Mouse (Mus musculus): ENCODE results near the gene Wdr31.

Wdr31 gene

DNA sequence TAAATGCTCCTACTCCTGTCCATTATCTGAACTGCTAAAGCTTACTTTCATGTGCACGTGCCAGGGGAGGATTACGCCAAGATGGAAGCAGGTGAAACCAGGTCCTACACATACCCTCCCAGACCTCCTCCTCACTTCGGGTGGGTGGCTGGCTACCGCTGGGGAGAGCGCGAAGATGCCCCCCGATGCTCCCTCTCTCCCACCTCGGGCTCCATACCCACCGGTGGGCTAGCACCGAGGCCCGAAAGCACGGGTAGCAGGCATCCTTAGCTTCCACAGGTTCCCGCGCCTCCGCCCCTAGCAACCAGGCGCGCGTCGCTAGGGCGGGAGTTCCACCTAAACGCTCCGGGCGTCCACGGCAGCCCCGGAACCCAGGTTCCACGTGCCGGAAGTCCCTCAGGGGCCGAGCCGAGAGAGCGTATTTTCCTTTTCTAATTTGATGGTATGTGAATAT, at the start of gene Wdr31:
Gene Wdr31 (minus strand): TSS at position 299 of the 454 bp plus-strand sequence.
- DNase-seq (ENCODE audit: low spot score), result peak; percentile 84

DNA sequence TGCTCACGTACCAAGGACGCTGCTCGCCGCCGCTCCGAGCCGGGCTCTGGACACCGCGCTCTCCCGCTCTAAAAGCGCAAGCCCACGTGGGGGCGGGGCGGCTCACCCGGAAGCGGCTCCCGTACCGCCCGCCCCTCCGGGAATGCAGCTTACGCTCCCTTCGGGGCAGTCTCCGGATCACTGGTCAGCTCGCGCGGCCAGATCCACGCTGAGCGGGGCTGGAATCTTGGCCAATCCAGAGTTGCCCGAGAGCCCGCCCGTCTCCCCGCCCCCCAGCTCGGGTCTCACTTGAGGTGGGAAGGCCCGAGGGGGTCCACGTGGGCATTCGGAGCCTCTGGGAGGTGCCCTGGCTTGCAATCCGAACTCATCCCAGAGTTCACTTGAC, 49.1 kb upstream of the Wdr31 start, which contains the start of gene Alad:
Gene Alad (minus strand): TSS at position 70 of the 385 bp plus-strand sequence.
- peak; percentile 90 for DNase-seq (ENCODE audit: low spot score)

DNA sequence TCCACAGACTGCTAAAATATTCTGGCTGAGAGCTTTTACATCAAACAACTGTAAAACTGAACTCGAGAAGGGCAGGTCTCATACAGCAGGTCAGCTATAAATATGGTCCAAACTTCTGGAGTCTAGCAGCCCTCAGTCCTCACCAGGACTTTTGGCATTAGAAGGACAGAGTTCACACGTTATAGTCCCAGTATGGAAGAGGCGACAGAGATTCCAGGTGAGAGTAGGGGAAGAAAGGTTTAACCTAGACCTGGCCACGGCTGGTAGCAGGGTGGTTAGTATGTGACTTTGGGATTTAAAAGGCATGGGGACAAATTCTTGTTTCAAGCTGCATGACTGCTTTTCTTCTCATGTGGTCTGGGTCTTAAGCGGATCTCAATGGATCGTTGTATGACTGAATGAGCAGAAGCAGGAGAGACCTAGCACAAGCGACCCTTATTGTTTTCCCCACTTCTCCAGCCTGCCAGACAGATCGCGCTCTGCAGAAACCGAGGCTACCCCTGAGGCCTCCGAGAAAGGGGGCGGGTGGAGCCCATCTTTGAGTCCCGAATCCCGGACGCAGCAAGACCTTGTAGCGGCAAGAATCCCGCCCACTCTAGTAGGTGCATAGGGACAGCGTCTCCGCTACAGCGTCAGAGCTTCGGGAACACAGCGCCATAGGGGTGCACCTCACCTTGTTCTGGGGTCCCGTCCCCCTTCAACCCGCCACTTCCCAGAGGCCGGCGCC, 48.6 kb upstream of the Wdr31 start:
- no peak for DNase-seq (ENCODE audit: low spot score)

DNA sequence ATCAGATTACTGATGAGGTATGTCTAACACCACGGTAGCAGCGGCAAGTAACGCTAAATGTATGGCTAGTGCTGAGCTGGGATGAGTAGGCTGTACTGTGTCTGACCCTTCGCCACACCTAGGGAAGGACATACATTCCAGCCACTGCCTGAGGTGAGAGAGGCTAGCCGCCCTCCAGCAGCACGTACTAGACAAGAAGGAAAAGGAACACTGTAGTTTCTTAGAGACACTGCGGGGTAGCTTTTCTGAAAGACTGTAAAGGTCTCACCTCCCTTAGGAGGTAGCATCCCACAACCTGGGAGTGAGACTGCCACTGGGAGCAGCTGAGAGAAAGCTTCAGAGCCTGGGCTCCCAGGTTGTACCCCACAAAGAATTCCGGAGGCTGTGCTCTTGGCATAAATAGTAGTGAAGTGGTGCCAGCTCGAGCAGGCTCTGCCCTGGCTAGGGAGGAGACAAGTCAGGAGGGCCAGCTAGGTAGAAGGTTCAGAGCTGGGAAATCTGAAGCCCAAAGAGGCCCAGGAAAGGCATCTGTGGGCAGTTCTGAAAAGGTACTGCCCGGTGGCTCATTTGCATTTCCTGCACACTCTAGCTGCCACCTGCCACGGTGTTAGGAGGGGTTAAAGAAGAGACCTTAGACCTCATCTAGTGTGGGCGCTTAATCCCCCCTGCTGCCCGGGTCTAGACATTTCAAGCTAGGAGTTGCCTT, 47.9 kb upstream of the Wdr31 start:
- no peak for DNase-seq (ENCODE audit: low spot score)

DNA sequence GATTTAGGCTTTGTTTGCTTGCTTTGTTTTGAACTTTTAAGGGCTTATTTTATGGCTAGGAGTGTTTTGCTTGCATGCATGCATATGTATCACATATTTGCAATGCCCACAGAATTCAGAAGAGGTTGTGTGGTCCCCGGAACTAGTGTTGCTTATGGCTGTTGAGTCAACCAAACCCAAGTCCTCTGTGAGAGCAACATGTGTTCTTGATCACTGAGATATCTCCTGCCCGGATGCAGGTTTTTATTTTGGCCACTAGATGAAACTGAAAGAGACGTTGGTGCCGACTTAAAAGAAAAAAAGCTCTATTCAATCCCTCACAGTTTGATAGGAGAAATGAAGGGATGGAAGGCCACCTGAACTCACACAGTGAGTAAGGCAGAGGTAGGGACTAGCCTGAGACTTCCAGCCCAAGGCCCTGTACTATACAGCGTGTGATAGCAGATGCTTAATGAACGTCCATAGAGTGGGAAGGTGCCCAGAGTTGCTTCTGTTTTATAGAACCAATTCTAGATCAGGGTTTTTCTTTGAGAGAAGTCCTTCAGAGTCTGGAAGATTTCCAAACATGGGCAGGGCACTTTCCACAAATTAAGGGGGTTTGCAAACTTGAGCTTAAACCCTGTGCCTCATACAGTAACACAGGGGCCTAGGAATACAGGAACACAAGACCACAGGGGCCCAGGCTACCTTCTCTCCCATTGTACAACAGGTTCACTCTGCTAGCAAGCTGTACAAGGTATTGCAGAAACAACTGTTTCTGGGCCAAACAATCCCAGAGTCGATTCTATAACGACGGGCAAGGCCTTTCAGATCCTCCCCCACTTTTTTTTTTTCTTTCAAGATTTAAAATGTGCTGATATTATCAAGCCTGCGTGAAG, 47.1 kb upstream of the Wdr31 start:
- DNase-seq (ENCODE audit: low spot score), result no peak

DNA sequence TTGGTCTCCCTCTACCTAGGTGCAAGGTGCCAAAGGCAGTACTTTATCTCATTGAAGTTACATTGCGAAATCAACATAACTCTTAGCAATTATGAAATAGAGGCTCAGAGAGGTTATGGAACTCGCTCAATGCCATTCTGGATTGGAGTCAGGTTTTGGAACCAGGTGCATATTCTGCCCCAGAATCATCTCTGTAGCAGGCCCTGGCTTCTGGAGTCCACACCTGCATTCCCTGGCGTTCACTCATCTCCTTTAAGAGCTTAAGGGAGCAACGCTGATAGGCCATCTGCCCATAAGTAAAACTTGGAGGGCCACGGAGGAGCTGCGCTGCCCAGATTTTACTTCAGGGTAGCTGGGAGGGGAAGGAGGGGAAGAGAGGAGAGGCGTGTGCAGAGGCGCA, 46.4 kb upstream of the Wdr31 start:
- DNase-seq (ENCODE audit: low spot score), result no peak

DNA sequence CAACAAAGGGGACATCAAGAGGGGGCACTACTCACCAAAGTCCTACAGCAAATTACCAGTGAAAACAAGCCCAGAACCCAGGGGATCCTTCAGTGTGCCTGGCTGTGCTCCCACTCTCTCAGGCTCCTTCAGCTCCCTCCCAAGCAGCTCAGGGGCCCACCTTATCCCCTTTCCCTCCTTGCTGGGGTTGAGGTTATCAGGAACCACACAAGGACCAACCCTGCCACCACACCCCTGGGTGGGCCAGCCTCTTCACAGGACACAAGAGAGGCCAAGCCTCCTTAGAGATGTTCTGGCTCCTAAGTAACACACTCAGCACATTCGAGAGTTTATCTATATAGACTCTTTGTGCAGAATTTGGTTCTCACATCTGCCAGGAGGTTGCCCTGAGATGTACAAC, 45.9 kb upstream of the Wdr31 start:
- no peak for DNase-seq (ENCODE audit: low spot score)

DNA sequence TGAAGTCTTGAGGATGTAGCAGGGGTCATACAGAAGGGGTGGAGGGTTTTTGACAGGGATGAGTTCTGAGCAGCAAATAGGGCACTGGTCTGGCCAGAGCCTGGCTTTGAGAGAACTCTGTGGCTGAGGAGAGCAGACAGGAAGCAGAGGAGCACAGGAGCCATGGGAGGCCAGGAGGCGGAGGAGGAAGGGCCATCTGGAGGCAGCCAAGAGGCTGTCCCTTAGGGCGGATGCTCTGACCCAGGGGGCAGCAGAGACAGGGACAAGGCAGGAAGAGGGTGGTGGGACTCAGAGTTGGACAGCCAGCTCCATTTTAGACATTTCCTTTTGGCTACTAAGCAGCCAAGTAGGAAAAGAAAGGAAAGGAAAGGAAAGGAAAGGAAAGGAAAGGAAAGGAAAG, 45.4 kb upstream of the Wdr31 start:
- DNase-seq (ENCODE audit: low spot score), result no peak

DNA sequence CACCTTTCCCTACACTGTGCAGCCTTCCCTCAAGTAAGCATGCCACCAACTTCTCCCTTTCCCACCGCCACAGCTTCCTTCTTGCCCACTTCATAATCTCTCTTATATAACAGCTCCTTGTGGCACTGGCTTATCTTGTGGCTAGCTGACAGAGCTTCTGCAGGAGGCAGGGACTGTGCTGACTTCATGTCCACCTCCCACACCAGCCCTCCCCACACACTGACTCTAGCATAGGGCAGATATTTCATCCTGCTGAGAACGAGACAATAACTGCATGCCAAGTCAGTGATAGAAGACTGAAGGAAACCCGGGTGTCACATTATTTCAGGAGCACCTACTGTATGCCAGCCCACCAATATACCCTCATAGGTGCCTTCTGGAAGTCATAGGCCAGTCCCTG, 44.8 kb upstream of the Wdr31 start:
- peak; percentile 81 for DNase-seq (ENCODE audit: low spot score)

DNA sequence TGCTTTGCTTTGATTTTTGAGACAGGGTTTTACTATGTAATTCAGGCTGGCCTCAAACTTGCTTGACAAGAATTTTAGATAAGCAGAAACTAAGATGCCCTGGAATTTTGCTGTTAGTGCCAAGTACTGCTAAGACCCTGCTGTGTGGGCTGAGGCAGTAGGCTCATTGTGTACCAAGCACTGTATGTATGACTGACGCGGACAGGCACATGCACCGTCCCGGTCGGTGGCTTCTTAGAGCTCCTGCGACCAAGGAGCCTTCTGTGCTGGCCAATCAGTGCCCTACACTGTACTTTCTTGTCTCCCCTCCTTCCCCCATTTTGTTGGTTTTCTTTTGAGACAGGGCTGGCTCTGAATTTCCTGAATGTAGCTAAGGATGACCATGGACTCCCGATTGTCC, 44.3 kb upstream of the Wdr31 start:
- peak; percentile 70 for DNase-seq (ENCODE audit: low spot score)

DNA sequence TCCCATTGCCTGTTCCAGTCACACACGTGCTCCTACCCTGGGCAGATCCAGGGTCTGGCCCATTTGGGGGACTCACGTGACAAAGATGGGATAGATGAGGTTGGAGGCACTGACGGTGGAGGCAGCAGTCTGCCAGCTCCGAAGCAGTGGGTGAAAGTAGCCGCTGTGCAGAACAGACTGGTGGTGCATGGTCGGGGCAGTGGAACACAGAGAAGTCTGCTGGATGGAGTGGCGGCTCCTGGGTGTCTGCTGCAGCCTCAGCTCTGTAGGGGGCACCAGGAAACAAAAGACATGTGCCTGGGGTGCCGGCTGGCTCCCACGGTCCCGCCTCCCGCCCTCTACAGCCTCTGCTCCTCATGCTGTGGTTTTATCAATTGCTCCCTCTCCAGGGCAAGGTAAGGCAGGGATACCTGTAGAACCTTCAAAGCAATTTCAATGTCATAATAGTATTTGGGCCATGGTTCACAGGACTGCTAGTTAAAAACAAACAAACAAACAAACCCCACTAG, 43.4 kb upstream of the Wdr31 start:
- DNase-seq (ENCODE audit: low spot score), result no peak

DNA sequence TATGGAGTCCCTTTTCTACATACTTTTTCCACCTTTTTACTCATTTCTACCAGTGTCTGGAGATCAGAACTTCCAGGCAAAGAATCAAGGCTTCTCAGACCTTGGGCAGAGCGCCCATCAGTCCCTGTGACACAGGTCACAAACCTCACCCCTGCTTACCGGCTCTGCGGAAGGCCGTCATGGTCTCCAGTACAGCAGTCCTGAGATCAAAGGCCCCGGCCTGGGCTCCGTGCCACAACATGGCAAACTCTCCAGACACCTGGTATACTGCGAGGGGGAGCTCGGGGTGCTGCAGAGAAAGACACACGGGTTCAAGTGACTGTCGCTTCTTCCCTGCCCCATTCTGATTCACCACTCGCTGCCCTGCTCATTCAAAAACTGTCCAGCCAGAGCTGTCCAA, 39.2 kb upstream of the Wdr31 start:
- DNase-seq (ENCODE audit: low spot score), result peak; percentile 81

DNA sequence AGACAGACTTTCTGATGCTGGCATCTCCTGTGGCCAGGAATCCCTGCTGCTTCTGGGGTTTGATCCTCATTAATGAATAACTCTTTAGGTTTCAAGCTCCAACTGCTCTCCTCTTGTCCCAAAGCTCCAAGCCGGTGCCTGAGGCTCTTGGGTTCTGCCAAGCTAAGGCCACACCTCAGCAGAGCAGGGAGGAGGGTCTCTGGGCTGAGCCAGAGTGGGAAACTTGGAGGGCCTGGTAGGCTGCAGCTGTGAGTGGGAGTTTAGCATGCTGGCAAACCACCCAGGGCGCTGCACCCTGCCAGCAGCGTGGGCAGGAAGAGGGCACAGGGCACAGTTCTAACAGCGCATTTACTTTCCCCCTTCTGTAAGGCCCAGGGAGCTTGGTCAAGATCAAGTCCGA, 38.1 kb upstream of the Wdr31 start:
- DNase-seq (ENCODE audit: low spot score), result peak; percentile 76

DNA sequence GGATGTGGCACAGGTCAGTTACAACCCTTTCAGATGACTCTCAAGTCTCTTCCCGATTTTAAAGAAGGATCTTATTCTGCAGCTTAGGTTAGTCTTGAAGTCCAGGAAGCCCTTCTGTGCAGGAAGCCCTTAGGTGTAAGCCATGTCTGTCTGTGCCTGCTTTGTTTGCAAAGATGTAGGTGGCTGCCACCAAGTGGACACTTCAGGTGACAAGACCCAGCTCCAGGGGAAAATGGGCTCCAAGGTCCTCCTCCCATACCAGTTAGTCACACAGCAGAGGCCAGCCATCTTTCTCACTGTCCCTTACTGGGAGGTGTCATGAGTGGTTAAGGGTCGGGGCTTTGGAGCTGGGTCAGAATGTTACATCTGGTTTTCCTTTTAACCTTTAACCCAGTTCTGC, 36.1 kb upstream of the Wdr31 start:
- DNase-seq (ENCODE audit: low spot score), result no peak

DNA sequence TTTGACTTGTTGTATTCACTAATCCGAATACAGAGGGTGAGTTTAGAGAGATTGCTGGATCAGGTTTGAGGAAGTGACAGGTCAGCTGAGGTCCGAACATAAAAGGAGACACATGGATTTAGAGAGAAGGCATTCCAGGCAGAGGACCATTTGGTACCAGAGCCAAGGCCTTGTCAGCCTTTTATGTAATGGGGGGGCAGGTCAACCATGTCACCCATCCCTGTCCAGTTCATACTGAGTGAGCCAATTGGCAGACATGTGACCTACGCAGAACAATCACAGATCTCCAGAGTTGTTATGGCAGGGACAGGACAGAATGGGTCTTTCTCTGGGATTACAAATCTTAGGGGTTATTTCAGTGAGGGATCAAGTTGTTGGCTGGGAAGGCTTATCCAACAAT, 35.3 kb upstream of the Wdr31 start:
- no peak for DNase-seq (ENCODE audit: low spot score)

DNA sequence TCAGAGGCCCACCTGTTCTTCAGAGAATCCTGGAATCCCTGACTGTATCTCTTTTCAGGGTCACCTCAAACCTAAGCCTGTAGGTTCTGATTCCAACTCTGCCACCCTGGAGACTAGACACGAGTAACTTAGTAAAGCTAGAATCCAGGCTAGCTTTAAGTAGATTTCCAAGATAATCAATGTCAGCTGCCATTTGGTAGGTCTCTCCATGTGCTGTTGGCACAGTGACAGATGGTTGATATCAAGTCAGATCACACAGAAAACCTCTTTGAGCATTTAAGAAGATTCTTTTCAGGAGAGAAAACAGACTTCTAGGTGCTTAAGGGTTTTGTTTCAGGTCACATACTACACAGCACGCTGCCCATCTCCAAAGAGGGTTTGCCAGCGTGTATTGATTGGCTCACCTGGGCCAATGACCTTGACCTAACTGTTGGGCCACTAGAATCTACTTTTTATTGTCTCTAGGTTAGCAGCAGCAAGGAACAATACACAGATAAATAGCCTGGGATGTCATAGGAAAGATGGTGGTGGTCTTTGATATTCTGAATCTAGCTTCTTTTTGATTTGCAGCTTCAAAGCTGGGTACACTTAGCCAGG, 32.8 kb upstream of the Wdr31 start, which contains the start of gene Hdhd3:
Gene Hdhd3 (minus strand): TSS at position 94 of the 597 bp plus-strand sequence.
- no peak for DNase-seq (ENCODE audit: low spot score)

DNA sequence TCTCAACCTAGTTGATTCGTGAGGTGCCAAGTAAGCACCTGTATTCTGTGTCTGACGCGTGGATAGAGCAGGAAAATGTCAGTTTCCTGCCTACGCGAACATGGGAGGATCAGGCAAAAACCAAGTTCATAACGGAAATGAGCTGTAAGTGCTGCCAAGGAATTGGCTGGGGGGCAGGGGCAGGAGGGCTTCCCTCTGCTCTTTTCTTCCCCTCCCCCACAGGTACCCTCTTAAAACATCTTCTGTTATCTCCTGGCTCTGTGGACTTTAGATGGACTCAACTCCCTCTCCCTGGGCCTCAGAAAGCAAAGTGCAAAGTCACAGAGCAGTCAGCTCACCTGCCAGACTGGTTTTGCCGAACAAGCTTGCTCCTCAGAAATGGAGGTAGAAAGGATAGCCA, 32.3 kb upstream of the Wdr31 start:
- DNase-seq (ENCODE audit: low spot score), result no peak

DNA sequence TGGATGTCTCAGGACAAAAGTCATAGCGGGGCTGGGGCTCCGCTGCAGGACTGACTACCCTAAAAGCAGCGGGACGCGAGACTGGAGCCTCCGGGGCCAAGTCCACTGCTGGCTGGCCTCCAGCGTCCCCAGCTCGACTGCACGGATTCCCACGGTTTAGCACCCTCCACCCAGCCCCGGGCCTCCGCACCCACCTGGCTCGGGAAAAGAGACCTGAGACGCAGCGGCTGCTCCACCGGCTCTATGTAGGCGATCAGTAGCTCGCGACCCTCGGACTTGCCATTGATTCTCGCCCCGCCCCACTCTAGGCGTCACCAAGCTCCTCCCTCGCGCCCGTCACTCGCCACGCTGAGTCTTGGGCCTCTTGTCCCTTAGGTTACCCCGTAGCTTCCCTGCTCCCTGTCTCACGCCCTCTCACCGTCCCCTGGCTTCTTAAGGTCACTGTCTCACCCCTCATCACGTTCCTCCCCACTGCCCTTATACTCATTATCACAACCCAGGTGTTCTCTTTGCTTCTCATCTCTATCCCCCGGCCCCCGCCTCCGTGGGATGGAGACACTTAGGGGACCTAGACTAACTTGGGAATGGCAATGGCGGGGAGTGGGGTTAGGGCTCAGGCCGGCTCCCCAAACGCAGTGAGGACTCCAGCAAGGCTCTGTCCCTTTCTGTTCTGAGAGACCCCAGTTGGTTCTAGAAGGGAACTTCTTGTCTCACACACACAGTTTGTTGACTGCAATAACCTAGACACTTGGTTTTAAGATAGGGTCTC, 31.5 kb upstream of the Wdr31 start:
- DNase-seq (ENCODE audit: low spot score), result peak; percentile 88

DNA sequence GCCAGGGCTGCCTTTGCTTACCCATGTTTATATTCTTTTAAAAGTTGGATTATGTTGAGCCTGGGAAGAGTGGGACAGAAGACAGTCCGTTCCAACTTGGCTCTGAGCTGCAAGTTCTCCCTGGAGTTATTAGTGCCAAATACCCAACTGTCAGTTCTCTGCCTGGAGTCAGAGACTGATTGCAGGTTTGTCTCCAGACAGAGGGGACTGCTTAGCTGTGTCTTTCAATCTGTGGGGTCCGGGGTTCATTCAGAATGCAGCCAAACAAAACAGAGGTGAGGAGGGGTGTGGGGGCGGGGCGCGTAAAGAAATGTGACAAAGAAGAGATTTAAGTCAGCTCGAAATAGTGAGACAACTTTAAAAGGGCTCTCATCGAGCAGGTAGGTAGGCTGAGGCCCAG, 30.8 kb upstream of the Wdr31 start:
- DNase-seq (ENCODE audit: low spot score), result no peak

DNA sequence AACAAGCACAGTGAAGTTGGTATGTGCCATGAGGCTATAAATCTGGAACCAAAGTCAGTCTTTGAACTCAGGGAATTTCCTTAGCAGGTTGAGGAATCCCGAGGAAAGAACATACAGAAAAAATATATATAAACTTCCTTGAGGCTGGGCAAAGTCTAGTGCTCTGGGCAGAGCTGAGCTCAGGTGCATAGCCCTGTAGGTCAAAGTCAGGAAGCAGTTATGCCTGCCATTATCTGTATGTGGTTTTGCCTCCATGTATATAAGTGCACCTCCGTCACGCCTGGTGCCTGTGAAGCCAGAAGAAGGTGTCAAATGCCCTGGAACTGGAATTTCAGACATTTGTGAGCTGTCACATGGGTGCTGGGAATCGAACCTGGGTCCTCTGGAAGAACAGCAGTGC, 30.1 kb upstream of the Wdr31 start:
- no peak for DNase-seq (ENCODE audit: low spot score)

DNA sequence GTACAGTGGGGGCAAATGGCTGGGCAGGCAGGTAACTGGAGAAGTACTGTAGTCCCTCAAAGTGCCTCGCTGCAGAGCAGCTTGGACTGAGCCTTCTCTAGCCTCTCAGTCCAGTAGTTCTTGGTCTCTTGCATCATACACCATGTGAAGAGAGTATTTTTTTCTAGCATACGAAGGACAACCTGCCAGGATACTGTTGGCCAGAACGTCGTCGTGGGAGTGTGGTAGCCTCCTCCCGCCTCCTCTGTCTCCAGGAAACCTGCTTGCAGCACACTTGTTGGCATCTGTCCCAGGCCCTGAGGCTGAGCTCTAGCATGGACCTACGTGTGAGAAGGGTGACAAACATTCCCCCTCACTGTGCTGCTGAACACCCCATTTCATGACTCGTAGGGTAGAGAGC, 26.1 kb upstream of the Wdr31 start:
- peak; percentile 71 for DNase-seq (ENCODE audit: low spot score)

Data from testis, postnatal 14 days (tissue).